In genomic region chr3:122118651-122119214, GRCm38 (mm10) we compare ENCODE assay signal across 14 mouse cellular contexts.
DNase-seq lines count a peak whose midpoint lies in the region; ATAC-seq and TF ChIP-seq lines count a peak whose summit lies in the region.
"Had no signal": no experiment of that assay in that cellular context is flagged by ENCODE, and none has a peak within 500 bp of the region (broad histone marks: within the 10 kb centered on the region; RNA-seq: fewer than 3 reads in every experiment).

No protein-coding gene starts in this region.

- DNase-seq in gastrocnemius, adult 2 months = no peak
- DNase-seq in gastrocnemius, postnatal 10 days = no peak
- DNase-seq in kidney, adult 8-10 months = no peak
- DNase-seq in urinary bladder, adult 2 months (ENCODE audit: low spot score) = peak; percentile 15
- DNase-seq in urinary bladder, postnatal 10 days (ENCODE audit: low spot score) = no peak
- no peak for DNase-seq in thymus, postnatal 4 days
- no peak for DNase-seq in cerebellum, adult 9-11 months
- DNase-seq: cerebellum, adult 2 months; gastrocnemius, postnatal 36 days; lung, postnatal 4 days had no signal

- no peaks in the 10 kb centered on the region for H3K27me3 ChIP-seq in kidney, embryonic 14.5 days (ENCODE audit: control insufficient read depth, insufficient read depth, low read length)
- H3K27me3 ChIP-seq: embryonic facial prominence, embryonic 13.5 days had no signal

- H3K4me1 ChIP-seq in kidney, embryonic 14.5 days (ENCODE audit: control insufficient read depth, insufficient read depth, low read length) = peaks cover 5% of the 10 kb centered on the region

- H3K27ac ChIP-seq in gastrocnemius, adult 2 months = peak overlapping the region; percentile 60
- peak overlapping the region; percentile 60; the same call in 1 of the 2 replicates for H3K27ac ChIP-seq in kidney, embryonic 14.5 days (ENCODE audit: low read depth, low read length)
- H3K27ac ChIP-seq: embryonic facial prominence, embryonic 13.5 days had no signal

- WGBS in kidney, embryonic 14.5 days = 50% methylated on average over 9 of the region's 9 CpGs

- intact Hi-C loops in gastrocnemius, adult 2 months (cut with DNase I) = no loop called here

- ATAC-seq in kidney, embryonic 14.5 days (ENCODE audit: low FRiP score, low TSS enrichment) = no peak
- ATAC-seq: forebrain, embryonic 14.5 days had no signal

- H3K9me3 ChIP-seq in kidney, embryonic 14.5 days (ENCODE audit: control insufficient read depth, low read length) = no peaks in the 10 kb centered on the region
- H3K9me3 ChIP-seq: embryonic facial prominence, embryonic 13.5 days; G1E had no signal

- H3K4me3 ChIP-seq in gastrocnemius, adult 2 months = no peak overlapping the region
- H3K4me3 ChIP-seq in kidney, embryonic 14.5 days (ENCODE audit: low read length) = no peak overlapping the region
- H3K4me3 ChIP-seq: embryonic facial prominence, embryonic 13.5 days had no signal

- no peak overlapping the region for H3K4me2 ChIP-seq in kidney, embryonic 14.5 days (replicated peaks; ENCODE audit: low read depth, low read length)
- H3K4me2 ChIP-seq: embryonic facial prominence, embryonic 13.5 days had no signal

- TF ChIP-seq CTCF in gastrocnemius, adult 2 months (IDR thresholded peaks at IDR 0.05) = no peak

- H3K9ac ChIP-seq in kidney, embryonic 14.5 days (ENCODE audit: low read depth, low read length) = no peak overlapping the region
- H3K9ac ChIP-seq: embryonic facial prominence, embryonic 13.5 days had no signal

- no peaks in the 10 kb centered on the region for H3K36me3 ChIP-seq in kidney, embryonic 14.5 days (ENCODE audit: control insufficient read depth, insufficient read depth, low read length)
- H3K36me3 ChIP-seq: embryonic facial prominence, embryonic 13.5 days; G1E had no signal
